Mouse (Mus musculus) cortical plate, adult 2 months (tissue): Measurements from ENCODE around the gene Lamb2. TPM values are rescaled to one million over a fixed set of nuclear protein-coding genes. Genes with fewer than 3 reads are reported as not detected.
A peak's percentile ranks its signal among the peaks of the same experiment; 100 is the strongest.

ENCODE experiments used
- H3K27ac ChIP-seq: fragments of 200-500 bp; 2 replicates; pipeline ENCODE4 v1.5.1; 2012; ENCODE audit warnings: low read length, control low read depth, inconsistent platforms; ENCODE audit not compliant: insufficient read depth
- H3K4me1 ChIP-seq: fragments of 200-500 bp; 2 replicates; pipeline ENCODE4 v1.6.1; 2011; ENCODE audit warnings: low read length; ENCODE audit not compliant: control insufficient read depth, insufficient read depth
- H3K4me3 ChIP-seq: fragments of 200-500 bp; 2 replicates; pipeline ENCODE4 v1.5.1; 2011; ENCODE audit warnings: mild to moderate bottlenecking, low read length, control low read depth; ENCODE audit not compliant: insufficient read depth
- CTCF ChIP-seq: fragments of 200-500 bp; IDR thresholded peaks from 2 replicates; pipeline ENCODE4 v1.5.1; 2011; ENCODE audit warnings: mild to moderate bottlenecking, control low read depth, low read length; ENCODE audit not compliant: insufficient read depth; ENCODE audit errors: extremely low read depth
- POLR2A ChIP-seq: fragments of 200-500 bp; IDR thresholded peaks from 2 replicates; pipeline ENCODE4 v1.6.1; 2011; ENCODE audit warnings: mild to moderate bottlenecking, low read length, control low read depth; ENCODE audit not compliant: insufficient read depth; ENCODE audit errors: extremely low read depth
- polyA plus RNA-seq: library from polyadenylated mRNA; depleted of rRNA; stranded (reverse); fragments of >200 nt; gene quantifications from 2 replicates; pipeline ENCODE4 v1.2.3, GENCODE M21; 2012; rRNA removed

Lamb2 gene
- 31.6 and 34.2 TPM in 2 replicates for polyA plus RNA-seq

DNA sequence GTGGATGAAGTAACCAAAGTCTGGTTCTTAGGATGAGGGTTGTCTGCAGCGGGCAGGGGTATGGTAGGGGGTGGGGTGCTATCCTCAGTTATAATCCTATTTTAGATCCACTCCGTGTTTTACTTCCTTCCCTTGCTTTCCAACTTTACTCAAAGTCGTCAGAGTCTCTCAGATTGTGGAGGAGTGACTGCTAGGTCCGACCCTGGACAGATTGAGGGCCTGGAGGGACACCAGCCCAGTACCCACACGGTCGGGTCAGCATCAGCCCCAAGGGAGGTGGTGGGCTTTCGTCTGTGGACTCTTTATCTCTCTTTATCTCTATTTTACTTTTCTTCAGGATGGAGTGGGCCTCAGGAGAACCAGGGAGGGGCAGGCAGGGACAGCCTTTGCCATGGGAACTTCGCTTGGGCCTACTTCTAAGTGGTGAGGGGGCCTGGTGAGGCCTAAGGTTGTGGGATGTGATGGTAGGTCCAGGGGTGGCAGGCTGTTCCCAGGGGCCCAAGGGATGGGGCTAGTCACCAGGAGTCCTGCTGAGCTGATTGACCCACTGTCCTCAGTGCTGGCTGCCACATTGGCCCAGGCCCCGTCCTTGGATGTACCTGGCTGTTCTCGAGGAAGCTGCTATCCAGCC lies at the start of gene Lamb2:
TSS of gene Lamb2 (plus strand) at position 16 of the 631 bp plus-strand sequence.
- H3K4me1 ChIP-seq, result no peaks in the 10 kb centered on the region
- H3K27ac ChIP-seq, result no peak within 1 kb of the TSS; the same call in none of the 2 replicates
- TF ChIP-seq CTCF (no peak), POLR2A (no peak)
- H3K4me3 ChIP-seq, result peak within 1 kb of the TSS; percentile 30

DNA sequence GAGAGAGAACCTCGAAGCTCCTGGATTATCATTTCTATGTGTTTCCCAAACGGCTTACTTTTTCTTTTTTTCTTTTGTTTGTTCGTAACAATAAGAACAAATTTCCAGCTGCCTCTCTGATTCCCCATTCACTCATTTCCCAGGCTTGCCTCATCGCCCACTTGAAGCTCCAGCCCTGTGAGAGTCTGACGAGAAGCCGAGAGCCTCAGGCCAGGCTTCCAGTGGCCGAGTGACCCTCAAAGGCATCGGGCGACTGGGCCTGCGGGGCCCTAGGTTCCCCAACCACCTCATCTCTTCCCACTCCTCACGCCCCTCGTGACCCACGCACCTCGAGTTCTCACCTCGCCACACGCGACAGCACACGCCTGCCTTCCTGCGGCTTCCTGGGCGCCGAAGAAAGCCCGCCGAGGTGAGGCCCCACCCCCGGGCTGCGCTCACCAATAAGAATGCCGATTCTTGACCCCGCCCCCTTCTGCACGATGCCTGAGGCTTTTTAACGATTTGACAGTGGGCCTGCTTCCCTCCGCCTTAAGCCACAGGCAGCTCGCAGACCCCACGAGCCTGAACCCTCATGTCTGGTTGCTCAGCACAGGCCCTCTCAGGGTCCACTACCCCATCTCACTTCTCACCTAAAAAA lies 48.0 kb upstream of the Lamb2 start:
- Histone ChIP-seq H3K27ac (no peak overlapping the region), H3K4me3 (no peak overlapping the region), H3K4me1 (no peaks in the 10 kb centered on the region)
- TF ChIP-seq POLR2A (no peak), CTCF (no peak)

DNA sequence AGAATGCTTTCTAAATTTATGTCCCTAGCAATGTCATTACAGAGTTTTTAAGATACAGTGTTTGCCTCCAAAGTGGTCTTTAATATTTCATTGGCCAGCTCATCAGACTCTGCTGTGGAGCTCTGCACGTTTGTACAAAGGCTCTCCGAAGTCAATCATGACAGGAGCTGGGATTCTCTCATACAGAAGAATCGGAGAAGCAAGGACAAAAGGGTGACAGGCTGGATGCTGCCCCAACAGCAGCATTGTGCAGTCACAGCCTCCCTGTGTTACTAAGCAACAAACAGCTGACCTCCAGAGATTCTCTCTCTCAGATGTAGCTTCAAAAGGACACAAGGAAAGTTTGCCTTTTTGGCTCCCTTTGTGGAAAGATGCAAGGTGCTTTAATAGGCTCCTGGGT lies 43.4 kb upstream of the Lamb2 start, which contains the start of gene BC048562:
TSS of gene BC048562 (plus strand) at position 301 of the 400 bp plus-strand sequence.
- no peak within 1 kb of the TSS for H3K27ac ChIP-seq
- no peak within 1 kb of the TSS for H3K4me3 ChIP-seq
- H3K4me1 ChIP-seq, result peaks cover 6% of the 10 kb centered on the region
- TF ChIP-seq POLR2A, result no peak
- TF ChIP-seq CTCF, result no peak

DNA sequence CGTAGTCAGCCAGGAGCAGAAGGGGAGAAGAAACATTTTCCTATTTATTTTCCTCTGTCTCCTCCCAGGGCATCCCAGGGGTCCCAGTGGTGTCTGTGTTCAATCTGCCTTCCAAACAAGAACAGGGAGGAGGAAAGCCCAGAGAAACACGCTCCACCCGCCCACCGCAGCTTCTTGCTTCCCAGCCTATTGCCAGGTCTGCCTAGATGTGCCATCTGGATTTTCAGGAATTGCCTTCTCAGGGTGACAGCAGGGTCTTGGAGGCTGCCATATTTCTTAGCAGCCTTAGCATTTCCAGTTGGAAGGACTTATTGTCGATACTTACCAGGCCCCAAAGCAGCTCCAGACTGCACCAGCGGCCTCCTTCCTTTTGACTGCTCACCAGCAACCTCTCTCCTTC lies 40.4 kb upstream of the Lamb2 start:
- H3K4me1 ChIP-seq, result peaks cover 6% of the 10 kb centered on the region
- no peak for TF ChIP-seq CTCF
- TF ChIP-seq POLR2A, result no peak
- H3K4me3 ChIP-seq, result no peak overlapping the region
- H3K27ac ChIP-seq, result no peak overlapping the region

DNA sequence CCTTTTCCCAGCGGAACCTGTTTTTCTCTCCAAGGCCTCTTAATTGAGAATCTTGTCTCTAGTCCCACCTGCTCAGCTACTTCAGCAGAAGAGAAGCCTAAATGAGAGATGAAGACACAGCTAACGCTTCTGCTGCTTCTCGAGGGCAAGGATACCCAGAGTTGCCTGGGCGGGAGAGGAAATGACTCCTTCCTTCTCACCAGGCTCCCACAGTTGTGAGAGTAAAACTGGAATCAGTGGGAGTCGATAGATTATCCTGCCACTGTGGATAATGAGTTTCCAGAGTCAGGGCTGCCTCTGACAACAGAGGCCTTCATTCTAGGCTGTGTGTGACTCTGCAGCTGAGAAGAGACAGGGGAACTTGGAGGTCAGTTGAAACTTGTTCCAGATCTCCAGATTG lies 39.1 kb upstream of the Lamb2 start:
- peaks cover 6% of the 10 kb centered on the region for H3K4me1 ChIP-seq
- no peak overlapping the region for H3K4me3 ChIP-seq
- TF ChIP-seq CTCF, result no peak
- no peak for TF ChIP-seq POLR2A
- no peak overlapping the region for H3K27ac ChIP-seq

DNA sequence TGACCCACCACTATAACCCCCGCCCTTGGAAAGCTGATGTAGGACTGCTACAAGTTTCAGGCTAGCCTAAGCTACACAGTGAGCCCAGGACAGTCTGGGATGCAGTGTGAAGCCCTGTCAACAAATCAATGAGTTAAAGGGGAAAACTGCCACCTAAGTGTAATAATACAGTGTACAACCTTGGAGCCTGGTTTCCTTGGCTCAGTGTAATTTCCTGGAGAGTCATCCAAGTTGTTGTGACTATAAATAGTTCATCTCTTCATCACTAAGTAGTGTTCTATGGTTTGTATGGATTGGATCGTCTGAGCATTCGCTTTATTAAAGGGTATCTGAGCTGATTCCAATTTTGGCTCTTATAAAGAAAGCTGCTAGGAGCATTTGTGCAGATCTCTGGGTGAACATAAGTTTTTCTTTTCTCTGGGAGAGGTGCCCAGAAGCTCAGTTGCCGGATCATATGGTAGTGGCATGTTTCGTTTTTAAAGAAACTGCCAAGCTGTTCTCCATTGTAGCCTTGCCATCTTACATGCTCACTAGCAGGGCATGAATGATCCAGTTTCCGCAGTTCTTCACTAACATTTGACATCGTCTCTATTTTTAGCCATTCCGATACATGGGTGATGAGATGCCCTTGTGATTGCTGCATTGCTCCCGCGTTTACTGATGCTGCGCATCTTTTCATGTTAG lies 38.2 kb upstream of the Lamb2 start:
- Histone ChIP-seq H3K27ac (no peak overlapping the region), H3K4me3 (no peak overlapping the region), H3K4me1 (peaks cover 6% of the 10 kb centered on the region)
- TF ChIP-seq POLR2A (no peak), CTCF (no peak)

DNA sequence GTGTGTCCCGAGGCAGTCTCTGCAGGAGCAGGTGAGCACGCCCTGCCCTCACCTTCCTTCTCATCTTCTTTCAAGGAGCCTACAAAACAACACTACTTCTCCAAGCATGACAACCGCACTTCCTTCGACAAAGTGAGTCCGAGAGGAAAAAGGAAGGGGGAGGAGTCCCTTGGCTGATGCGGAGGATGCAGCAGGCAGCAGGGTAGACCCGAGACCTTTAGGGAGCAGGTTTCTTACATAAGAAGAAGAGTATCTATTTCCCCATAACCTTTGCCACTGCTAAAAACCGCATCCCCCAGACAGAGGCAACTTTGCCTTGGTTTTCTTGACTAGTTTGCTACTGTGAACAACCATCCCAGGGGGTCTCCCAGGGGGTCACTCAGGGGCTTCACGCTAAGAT lies 34.4 kb upstream of the Lamb2 start:
- Histone ChIP-seq H3K27ac (no peak overlapping the region), H3K4me3 (no peak overlapping the region), H3K4me1 (peaks cover 8% of the 10 kb centered on the region)
- TF ChIP-seq POLR2A, result no peak
- no peak for TF ChIP-seq CTCF

DNA sequence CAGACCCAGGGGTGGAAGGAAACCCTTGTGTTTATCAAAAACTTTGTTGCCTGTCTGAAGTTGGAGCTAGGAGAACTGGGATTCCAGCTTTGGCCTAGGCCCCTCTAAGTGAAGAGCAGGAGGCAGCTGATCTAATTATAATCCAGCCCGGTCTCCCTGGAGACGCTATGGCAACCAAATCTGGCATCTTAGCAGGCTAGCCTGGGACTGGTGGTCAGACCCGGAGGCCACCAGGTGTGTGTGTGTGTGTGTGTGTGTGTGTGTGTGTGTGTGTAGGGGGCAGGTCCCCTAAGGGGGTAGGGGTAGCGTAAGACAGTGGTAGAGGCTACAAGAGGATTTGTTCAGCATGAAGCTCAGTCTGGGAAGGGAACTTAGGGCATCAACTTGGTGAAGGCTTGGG lies 29.7 kb upstream of the Lamb2 start:
- Histone ChIP-seq H3K4me1 (peaks cover 4% of the 10 kb centered on the region), H3K4me3 (peak overlapping the region; percentile 5; the same call in 1 of the 2 replicates), H3K27ac (0 out of 2 replicates have a peak overlapping the region, but pooled peaks have one; percentile 40)
- TF ChIP-seq POLR2A (no peak), CTCF (no peak)

DNA sequence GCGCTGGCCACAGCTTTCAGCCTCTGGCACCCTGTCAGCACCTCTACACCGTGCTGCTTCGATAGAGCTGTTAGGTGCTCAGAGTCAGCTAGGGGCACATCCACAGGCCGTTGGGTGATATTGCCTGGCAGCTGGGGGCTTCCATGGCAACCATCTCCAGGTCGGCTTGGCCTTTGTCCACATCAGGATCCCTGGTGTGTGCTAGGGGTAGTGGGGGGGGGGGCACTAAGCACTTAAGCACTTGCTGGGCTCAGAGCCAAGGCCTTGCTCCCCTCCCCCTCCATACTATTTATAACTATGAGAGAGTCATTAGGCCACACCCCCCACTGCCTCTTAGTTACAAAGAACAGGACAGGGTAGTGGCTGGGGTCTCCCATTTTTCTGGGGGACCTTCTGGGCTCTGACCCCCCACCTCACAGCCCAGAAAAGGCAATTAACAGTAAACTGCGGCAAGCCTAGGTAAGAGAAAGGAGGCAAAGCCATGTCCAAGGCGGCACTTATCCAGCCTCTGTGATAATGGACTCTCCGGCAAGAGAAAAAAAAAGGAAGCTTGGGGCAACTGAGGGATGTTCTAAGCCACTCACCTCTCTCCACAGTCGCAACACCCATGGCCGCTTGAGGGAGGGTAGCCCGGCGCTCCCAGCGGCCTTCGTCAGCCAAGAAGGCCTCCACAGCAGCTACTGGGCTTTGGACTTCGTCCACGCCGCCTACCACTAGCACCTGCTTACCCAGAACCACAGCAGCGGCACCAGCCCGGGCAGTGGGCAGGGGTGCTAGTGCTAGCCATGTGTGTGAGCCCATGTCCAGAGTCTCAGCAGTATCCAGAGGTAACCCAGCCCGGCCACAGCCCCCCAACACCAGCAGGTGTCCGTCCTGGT lies 29.0 kb upstream of the Lamb2 start:
- peak overlapping the region; percentile 5 for H3K4me3 ChIP-seq
- peaks cover 4% of the 10 kb centered on the region for H3K4me1 ChIP-seq
- TF ChIP-seq CTCF (no peak), POLR2A (no peak)
- peak overlapping the region; percentile 40; the same call in 1 of the 2 replicates for H3K27ac ChIP-seq
